Mouse (Mus musculus) cerebellum, postnatal 14 days (tissue): Measurements from ENCODE around the gene Mtmr2.
"Not testable (repeated sequence)": the region's sequence is repeated elsewhere in the genome, so short reads cannot be mapped to it uniquely, and the experiment has no call there.

ENCODE experiments used
- DNase-seq, 2 experiments: peaks; one replicate each; pipeline ENCODE4 v3.0.0; 2021; ENCODE audit warnings: mixed read lengths in 2 of 2

Mtmr2 gene

GRCm38 (mm10) chr9:13748404-13748797, at the start of gene Mtmr2:
TSS of gene Mtmr2 (plus strand) at chr9:13748410.
- peak in 1 of 2 experiments; percentile 8 for DNase-seq

GRCm38 (mm10) chr9:13699061-13699780, 49.0 kb upstream of the Mtmr2 start:
- no peak for DNase-seq

- DNase-seq: no peak
Measured at GRCm38 (mm10) chr9:13699781-13700116, 48.5 kb upstream of the Mtmr2 start.

- no peak for DNase-seq
Measured at GRCm38 (mm10) chr9:13701773-13702172, 46.4 kb upstream of the Mtmr2 start.

GRCm38 (mm10) chr9:13703100-13703499, 45.1 kb upstream of the Mtmr2 start:
- no peak for DNase-seq

- no peak for DNase-seq
Measured at GRCm38 (mm10) chr9:13704917-13705316, 43.3 kb upstream of the Mtmr2 start.

GRCm38 (mm10) chr9:13707066-13707555, 41.1 kb upstream of the Mtmr2 start:
- DNase-seq: no peak

- DNase-seq: no peak
Measured at GRCm38 (mm10) chr9:13709436-13709835, 38.8 kb upstream of the Mtmr2 start.

GRCm38 (mm10) chr9:13715891-13716290, 32.3 kb upstream of the Mtmr2 start:
- not testable (repeated sequence) for DNase-seq

GRCm38 (mm10) chr9:13716316-13717099, 31.7 kb upstream of the Mtmr2 start:
- peak; percentile 87 to 89 for DNase-seq

GRCm38 (mm10) chr9:13748798-13749674, 826 bp downstream of the Mtmr2 start:
- peak; percentile 98 for DNase-seq

- no peak for DNase-seq
Measured at GRCm38 (mm10) chr9:13749675-13749998, 1.4 kb downstream of the Mtmr2 start.

- no peak for DNase-seq
Measured at GRCm38 (mm10) chr9:13752543-13752942, 4.3 kb downstream of the Mtmr2 start.

- no peak for DNase-seq
Measured at GRCm38 (mm10) chr9:13760430-13760829, 12.2 kb downstream of the Mtmr2 start.

- DNase-seq: no peak
Measured at GRCm38 (mm10) chr9:13765624-13766023, 17.4 kb downstream of the Mtmr2 start.

GRCm38 (mm10) chr9:13766570-13766969, 18.4 kb downstream of the Mtmr2 start:
- DNase-seq: no peak

GRCm38 (mm10) chr9:13774732-13775131, 26.5 kb downstream of the Mtmr2 start:
- DNase-seq: no peak

GRCm38 (mm10) chr9:13781985-13782384, 33.8 kb downstream of the Mtmr2 start:
- no peak for DNase-seq

GRCm38 (mm10) chr9:13790864-13791263, 42.7 kb downstream of the Mtmr2 start:
- DNase-seq: not testable (repeated sequence)

- no peak for DNase-seq
Measured at GRCm38 (mm10) chr9:13794302-13794701, 46.1 kb downstream of the Mtmr2 start.

- no peak for DNase-seq
Measured at GRCm38 (mm10) chr9:13794756-13795155, 46.5 kb downstream of the Mtmr2 start.

GRCm38 (mm10) chr9:13804480-13804879, 56.3 kb downstream of the Mtmr2 start:
- no peak for DNase-seq

GRCm38 (mm10) chr9:13806854-13807253, 58.6 kb downstream of the Mtmr2 start:
- DNase-seq: no peak
